Mouse (Mus musculus): ENCODE measurements at regions not wholly inside any gene's neighbourhood (a gene's known extent, or its start where the extent isn't known, plus 50 kb on each side); places are given as distances from the start of the nearest gene placed in this dataset.

GRCm38 (mm10) chr3:105211726-105212125, 145.1 kb downstream of the 4930564D02Rik start:
- TF ChIP-seq HCFC1 (IDR thresholded peaks at IDR 0.05; ENCODE audit: borderline replicate concordance, insufficient read depth, low read length) (no peak), CHD2 (IDR thresholded peaks at IDR 0.05; ENCODE audit: low read depth, low read length) (no peak), ZNF384 (IDR thresholded peaks at IDR 0.05; ENCODE audit: low read depth, low read length) (no peak), MAFK (IDR thresholded peaks at IDR 0.05; ENCODE audit: insufficient read depth, low read depth, low read length) (no peak), ZC3H11A (IDR thresholded peaks at IDR 0.05; ENCODE audit: borderline replicate concordance, low read depth, low read length) (no peak)
